Mouse (Mus musculus) cerebellum, adult 2 months (tissue): ENCODE results near the gene Txnrd3.

ENCODE experiments used
- CTCF ChIP-seq: fragments of 200-500 bp; IDR thresholded peaks from 2 replicates; pipeline ENCODE4 v1.5.1; 2011; ENCODE audit warnings: low read depth, mild to moderate bottlenecking, control low read depth, low read length, moderate library complexity, borderline replicate concordance; ENCODE audit not compliant: insufficient read depth
- POLR2A ChIP-seq: fragments of 200-500 bp; IDR thresholded peaks from 2 replicates; pipeline ENCODE4 v1.6.1; 2011; ENCODE audit warnings: low read length, control low read depth, borderline replicate concordance; ENCODE audit not compliant: insufficient read depth

- TF ChIP-seq POLR2A (no peak), CTCF (no peak)
Observed at GRCm38 (mm10) chr6:89655011-89655410, 11.2 kb downstream of the Txnrd3 start.
